Mouse (Mus musculus) layer of hippocampus, adult 9-11 months (tissue): Measurements from ENCODE around the gene Cks2.
"Not testable (repeated sequence)": the region's sequence is repeated elsewhere in the genome, so short reads cannot be mapped to it uniquely, and the experiment has no call there.

Experiments
- DNase-seq: peaks from one replicate; pipeline ENCODE4 v3.0.0; 2022

Gene Cks2

GRCm38 (mm10) chr13:51641424-51641823 lies 3.6 kb upstream of the Cks2 start:
- DNase-seq = no peak

- DNase-seq = no peak
Observed at GRCm38 (mm10) chr13:51642171-51642778, 2.8 kb upstream of the Cks2 start.

GRCm38 (mm10) chr13:51643924-51644828 lies 856 bp upstream of the Cks2 start:
- no peak for DNase-seq

- no peak for DNase-seq
Observed at GRCm38 (mm10) chr13:51645872-51646271, 840 bp downstream of the Cks2 start.

- DNase-seq = no peak
Observed at GRCm38 (mm10) chr13:51646362-51647027, 1.5 kb downstream of the Cks2 start.

- DNase-seq = no peak
Observed at GRCm38 (mm10) chr13:51647770-51648169, 2.7 kb downstream of the Cks2 start.

GRCm38 (mm10) chr13:51648237-51648636 lies 3.2 kb downstream of the Cks2 start:
- DNase-seq = no peak

GRCm38 (mm10) chr13:51649740-51650139 lies 4.7 kb downstream of the Cks2 start:
- DNase-seq = no peak

GRCm38 (mm10) chr13:51651408-51652064 lies 6.5 kb downstream of the Cks2 start, which contains the start of gene Secisbp2:
Gene Secisbp2 (plus strand): TSS chr13:51651697.
- peak; percentile 93 for DNase-seq

- DNase-seq = no peak
Observed at GRCm38 (mm10) chr13:51653159-51653558, 8.1 kb downstream of the Cks2 start.

GRCm38 (mm10) chr13:51653961-51654360 lies 8.9 kb downstream of the Cks2 start:
- DNase-seq = no peak

GRCm38 (mm10) chr13:51656516-51657235 lies 11.6 kb downstream of the Cks2 start:
- DNase-seq = no peak

- DNase-seq = no peak
Observed at GRCm38 (mm10) chr13:51658094-51658493, 13.1 kb downstream of the Cks2 start.

GRCm38 (mm10) chr13:51659573-51659972 lies 14.5 kb downstream of the Cks2 start:
- no peak for DNase-seq

GRCm38 (mm10) chr13:51663561-51663960 lies 18.5 kb downstream of the Cks2 start:
- DNase-seq = no peak

- DNase-seq = not testable (repeated sequence)
Observed at GRCm38 (mm10) chr13:51668195-51668594, 23.2 kb downstream of the Cks2 start.

GRCm38 (mm10) chr13:51676641-51677040 lies 31.6 kb downstream of the Cks2 start:
- DNase-seq = no peak

GRCm38 (mm10) chr13:51677041-51677440 lies 32.0 kb downstream of the Cks2 start:
- no peak for DNase-seq

- no peak for DNase-seq
Observed at GRCm38 (mm10) chr13:51677630-51678185, 32.7 kb downstream of the Cks2 start.

- DNase-seq = no peak
Observed at GRCm38 (mm10) chr13:51678687-51679086, 33.7 kb downstream of the Cks2 start.

GRCm38 (mm10) chr13:51679332-51679731 lies 34.3 kb downstream of the Cks2 start:
- no peak for DNase-seq

GRCm38 (mm10) chr13:51681076-51681475 lies 36.0 kb downstream of the Cks2 start:
- no peak for DNase-seq
